ENCODE assay signal across 32 mouse cellular contexts in genomic region chr2:119565284-119565683, GRCm38 (mm10). TPM values are rescaled to one million over a fixed set of nuclear protein-coding genes. Genes with fewer than 3 reads are reported as not detected.
"Had no signal": no experiment of that assay in that cellular context is flagged by ENCODE, and none has a peak within 500 bp of the region (broad histone marks: within the 10 kb centered on the region; RNA-seq: fewer than 3 reads in every experiment).

No protein-coding gene starts in this region.

- DNase-seq: left cerebral cortex, postnatal 4 days; liver, embryonic 13.5 days; lung, adult 18-20 months; lung, adult 2 months; lung, embryonic 14.5 days; lung, postnatal 10 days; lung, postnatal 14 days; lung, postnatal 36 days; lung, postnatal 4 days; midbrain, embryonic 14.5 days had no signal

- H3K4me2 ChIP-seq: limb, embryonic 12.5 days; limb, embryonic 13.5 days; limb, embryonic 15.5 days; liver, embryonic 11.5 days; liver, embryonic 12.5 days; liver, embryonic 13.5 days; liver, embryonic 15.5 days; lung, embryonic 14.5 days; lung, embryonic 15.5 days; midbrain, embryonic 11.5 days; midbrain, embryonic 12.5 days; midbrain, embryonic 13.5 days; midbrain, embryonic 15.5 days; neural tube, embryonic 12.5 days had no signal

- H3K36me3 ChIP-seq: midbrain, embryonic 15.5 days had no signal

- H3K27me3 ChIP-seq: limb, embryonic 12.5 days; limb, embryonic 13.5 days; limb, embryonic 15.5 days; liver, embryonic 12.5 days; liver, embryonic 13.5 days; liver, embryonic 15.5 days; lung, embryonic 15.5 days; megakaryocyte, embryonic 14.5 days; midbrain, embryonic 12.5 days; midbrain, embryonic 13.5 days; midbrain, embryonic 15.5 days; neural tube, embryonic 12.5 days had no signal

- H3K4me1 ChIP-seq: limb, embryonic 10.5 days; limb, embryonic 12.5 days; limb, embryonic 13.5 days; limb, embryonic 15.5 days; lung, embryonic 15.5 days; midbrain, embryonic 10.5 days; midbrain, embryonic 12.5 days; midbrain, embryonic 13.5 days; midbrain, embryonic 15.5 days; neural tube, embryonic 12.5 days had no signal

- H3K9ac ChIP-seq: limb, embryonic 12.5 days; limb, embryonic 13.5 days; limb, embryonic 15.5 days; liver, embryonic 12.5 days; liver, embryonic 13.5 days; liver, embryonic 14.5 days; liver, embryonic 15.5 days; lung, embryonic 14.5 days; lung, embryonic 15.5 days; midbrain, embryonic 12.5 days; midbrain, embryonic 13.5 days; midbrain, embryonic 15.5 days; neural tube, embryonic 12.5 days had no signal

- H3K27ac ChIP-seq: left cerebral cortex, adult 2 months; limb, embryonic 10.5 days; limb, embryonic 12.5 days; limb, embryonic 13.5 days; limb, embryonic 15.5 days; liver, embryonic 12.5 days; liver, embryonic 13.5 days; liver, embryonic 14.5 days; liver, embryonic 15.5 days; lung, embryonic 15.5 days; macrophage; midbrain, embryonic 10.5 days; midbrain, embryonic 12.5 days; midbrain, embryonic 13.5 days; midbrain, embryonic 15.5 days; neural tube, embryonic 12.5 days had no signal

- H3K4me3 ChIP-seq: left cerebral cortex, adult 2 months; limb, embryonic 10.5 days; limb, embryonic 12.5 days; limb, embryonic 13.5 days; limb, embryonic 15.5 days; liver, embryonic 12.5 days; liver, embryonic 13.5 days; liver, embryonic 15.5 days; lung, embryonic 15.5 days; megakaryocyte, embryonic 14.5 days; midbrain, embryonic 10.5 days; midbrain, embryonic 12.5 days; midbrain, embryonic 13.5 days; midbrain, embryonic 15.5 days; myocyte; neural tube, embryonic 12.5 days had no signal

- H3K9me3 ChIP-seq: limb, embryonic 10.5 days; limb, embryonic 12.5 days; limb, embryonic 13.5 days; limb, embryonic 15.5 days; liver, embryonic 12.5 days; liver, embryonic 13.5 days; liver, embryonic 15.5 days; lung, embryonic 15.5 days; megakaryocyte, embryonic 14.5 days; midbrain, embryonic 10.5 days; midbrain, embryonic 12.5 days; midbrain, embryonic 13.5 days; midbrain, embryonic 15.5 days; neural tube, embryonic 12.5 days had no signal

- ATAC-seq: liver, embryonic 12.5 days; midbrain, embryonic 13.5 days; midbrain, embryonic 15.5 days; midbrain, embryonic 16.5 days had no signal

RNA-seq across cellular contexts. Expression of gene Exd1, which starts 17.9 kb away (rescaled TPM):
- total RNA-seq: megakaryocyte-erythroid progenitor cell, adult 5-6 weeks; monocyte, adult 5-6 weeks had no signal
